In genomic region chr13:8858453-8858852, GRCm38 (mm10) we compare ENCODE assay signal across 31 mouse cellular contexts. TPM values are rescaled to one million over a fixed set of nuclear protein-coding genes. Genes with fewer than 3 reads are reported as not detected.
DNase-seq lines count a peak whose midpoint lies in the region; ATAC-seq and TF ChIP-seq lines count a peak whose summit lies in the region.
"Had no signal": no experiment of that assay in that cellular context is flagged by ENCODE, and none has a peak within 500 bp of the region (broad histone marks: within the 10 kb centered on the region; RNA-seq: fewer than 3 reads in every experiment).

No protein-coding gene starts in this region.

- H3K27ac ChIP-seq in heart, embryonic 12.5 days (ENCODE audit: poor library complexity, severe bottlenecking) = 0 out of 2 replicates have a peak overlapping the region, but pooled peaks have one; percentile 12
- H3K27ac ChIP-seq in liver, embryonic 15.5 days (replicated peaks) = no peak overlapping the region
- H3K27ac ChIP-seq in liver, embryonic 12.5 days = no peak overlapping the region
- H3K27ac ChIP-seq in heart, embryonic 16.5 days (ENCODE audit: low read length) = peak overlapping the region; percentile 57
- no peak overlapping the region for H3K27ac ChIP-seq in liver, postnatal 0 days (ENCODE audit: low read depth)
- H3K27ac ChIP-seq: forebrain, embryonic 10.5 days; forebrain, embryonic 15.5 days; gastrocnemius, adult 2 months; hindbrain, embryonic 10.5 days; hindbrain, embryonic 15.5 days; kidney, embryonic 15.5 days; layer of hippocampus, adult 2 months; left cerebral cortex, adult 2 months had no signal

- 50% methylated on average over 6 of the region's 6 CpGs for WGBS in heart, embryonic 12.5 days
- WGBS in liver, embryonic 15.5 days (ENCODE audit: insufficient replicate concordance) = 80% methylated on average over 6 of the region's 6 CpGs
- WGBS in liver, embryonic 12.5 days (ENCODE audit: insufficient replicate concordance) = 86% methylated on average over 6 of the region's 6 CpGs
- WGBS in heart, embryonic 16.5 days = 22% methylated on average over 6 of the region's 6 CpGs
- WGBS in liver, postnatal 0 days (ENCODE audit: insufficient replicate concordance) = 59% methylated on average over 6 of the region's 6 CpGs

- peaks cover 4% of the 10 kb centered on the region for H3K4me1 ChIP-seq in heart, embryonic 12.5 days (replicated peaks)
- 0 out of 2 replicates have a peak, but pooled peaks cover 3% of the 10 kb centered on the region for H3K4me1 ChIP-seq in liver, embryonic 15.5 days (replicated peaks)
- no peaks in the 10 kb centered on the region for H3K4me1 ChIP-seq in liver, embryonic 12.5 days
- H3K4me1 ChIP-seq in heart, embryonic 16.5 days (ENCODE audit: control insufficient read depth, insufficient read depth, low read length) = peaks cover 5% of the 10 kb centered on the region
- no peaks in the 10 kb centered on the region for H3K4me1 ChIP-seq in liver, postnatal 0 days (ENCODE audit: insufficient read depth)
- H3K4me1 ChIP-seq: forebrain, embryonic 10.5 days; forebrain, embryonic 15.5 days; hindbrain, embryonic 10.5 days; hindbrain, embryonic 15.5 days; kidney, embryonic 15.5 days had no signal

- no peak overlapping the region for H3K9ac ChIP-seq in heart, embryonic 12.5 days
- no peak overlapping the region for H3K9ac ChIP-seq in liver, embryonic 15.5 days
- no peak overlapping the region for H3K9ac ChIP-seq in liver, embryonic 12.5 days
- no peak overlapping the region for H3K9ac ChIP-seq in heart, embryonic 16.5 days (ENCODE audit: low read length)
- no peak overlapping the region for H3K9ac ChIP-seq in liver, postnatal 0 days (replicated peaks)
- H3K9ac ChIP-seq: forebrain, embryonic 15.5 days; hindbrain, embryonic 15.5 days; kidney, embryonic 15.5 days had no signal

- H3K4me2 ChIP-seq in heart, embryonic 12.5 days = no peak overlapping the region
- H3K4me2 ChIP-seq in liver, embryonic 15.5 days = no peak overlapping the region
- no peak overlapping the region for H3K4me2 ChIP-seq in liver, embryonic 12.5 days
- no peak overlapping the region; the same call in 1 of the 2 replicates for H3K4me2 ChIP-seq in heart, embryonic 16.5 days (ENCODE audit: low read depth, low read length)
- H3K4me2 ChIP-seq in liver, postnatal 0 days (ENCODE audit: low read depth, low read length) = no peak overlapping the region
- H3K4me2 ChIP-seq: forebrain, embryonic 15.5 days; hindbrain, embryonic 15.5 days; kidney, embryonic 15.5 days; midbrain, embryonic 11.5 days had no signal

- no peak for TF ChIP-seq CTCF in liver, postnatal 0 days (IDR thresholded peaks at IDR 0.05; ENCODE audit: low read depth)

- H3K9me3 ChIP-seq in heart, embryonic 12.5 days (replicated peaks) = no peaks in the 10 kb centered on the region
- H3K9me3 ChIP-seq in liver, embryonic 15.5 days (replicated peaks) = no peaks in the 10 kb centered on the region
- H3K9me3 ChIP-seq in liver, embryonic 12.5 days (replicated peaks) = no peaks in the 10 kb centered on the region
- no peaks in the 10 kb centered on the region for H3K9me3 ChIP-seq in heart, embryonic 16.5 days (replicated peaks; ENCODE audit: control insufficient read depth, low read length)
- no peaks in the 10 kb centered on the region for H3K9me3 ChIP-seq in liver, postnatal 0 days (ENCODE audit: low read length)
- H3K9me3 ChIP-seq: forebrain, embryonic 10.5 days; forebrain, embryonic 15.5 days; hindbrain, embryonic 10.5 days; hindbrain, embryonic 15.5 days; kidney, embryonic 15.5 days had no signal

- no peak overlapping the region for H3K4me3 ChIP-seq in heart, embryonic 12.5 days
- H3K4me3 ChIP-seq in liver, embryonic 15.5 days (replicated peaks) = no peak overlapping the region
- no peak overlapping the region for H3K4me3 ChIP-seq in liver, embryonic 12.5 days
- H3K4me3 ChIP-seq in heart, embryonic 16.5 days (ENCODE audit: low read length) = no peak overlapping the region
- H3K4me3 ChIP-seq in liver, postnatal 0 days (ENCODE audit: low read depth, low read length) = no peak overlapping the region
- H3K4me3 ChIP-seq: forebrain, embryonic 10.5 days; forebrain, embryonic 15.5 days; gastrocnemius, adult 2 months; hindbrain, embryonic 10.5 days; hindbrain, embryonic 15.5 days; kidney, embryonic 15.5 days; layer of hippocampus, adult 2 months; left cerebral cortex, adult 2 months had no signal

- DNase-seq in heart, postnatal 36 days = no peak
- peak; percentile 26 for DNase-seq in liver, postnatal 0 days
- no peak for DNase-seq in gastrocnemius, postnatal 4 days (ENCODE audit: low spot score in 2 of 2)
- DNase-seq in left cerebral cortex, postnatal 4 days = no peak
- DNase-seq: adrenal gland, postnatal 14 days; cerebellum, adult 11 months; cerebellum, adult 9-10 months; cerebellum, postnatal 36 days; gastrocnemius, adult 2 months; gastrocnemius, postnatal 36 days; kidney, adult 18-20 months; kidney, postnatal 25 days; lung, adult 2 months; lung, postnatal 10 days; right cerebral cortex, adult 18-20 months; spleen, adult 18-20 months; thymus, postnatal 4 days had no signal

- ATAC-seq in heart, embryonic 12.5 days (ENCODE audit: insufficient number of reproducible peaks, low FRiP score) = no peak
- peak; percentile 18; the same call in 1 of the 2 replicates for ATAC-seq in liver, embryonic 15.5 days (ENCODE audit: insufficient read depth)
- ATAC-seq in liver, embryonic 12.5 days = no peak
- ATAC-seq in heart, embryonic 16.5 days (replicated peaks; ENCODE audit: extremely low read depth, insufficient read depth, low FRiP score) = peak; percentile 79
- ATAC-seq in liver, postnatal 0 days = peak; percentile 25; the same call in 1 of the 2 replicates
- ATAC-seq: CD4-positive, CD25-positive, alpha-beta regulatory T cell, adult 4 months; forebrain, embryonic 15.5 days; midbrain, embryonic 16.5 days had no signal

- no peaks in the 10 kb centered on the region for H3K27me3 ChIP-seq in heart, embryonic 12.5 days (replicated peaks)
- no peaks in the 10 kb centered on the region for H3K27me3 ChIP-seq in liver, embryonic 15.5 days
- no peaks in the 10 kb centered on the region for H3K27me3 ChIP-seq in liver, embryonic 12.5 days (replicated peaks)
- no peaks in the 10 kb centered on the region for H3K27me3 ChIP-seq in heart, embryonic 16.5 days (ENCODE audit: control insufficient read depth, insufficient read depth, low read length)
- no peaks in the 10 kb centered on the region for H3K27me3 ChIP-seq in liver, postnatal 0 days (ENCODE audit: insufficient read depth, low read length)
- H3K27me3 ChIP-seq: forebrain, embryonic 15.5 days; hindbrain, embryonic 15.5 days; kidney, embryonic 15.5 days had no signal

- peaks cover 38% of the 10 kb centered on the region for H3K36me3 ChIP-seq in heart, embryonic 12.5 days
- peaks cover 37% of the 10 kb centered on the region for H3K36me3 ChIP-seq in liver, embryonic 15.5 days (replicated peaks)
- H3K36me3 ChIP-seq in liver, embryonic 12.5 days = peaks cover 51% of the 10 kb centered on the region
- peaks cover 14% of the 10 kb centered on the region for H3K36me3 ChIP-seq in heart, embryonic 16.5 days (ENCODE audit: control insufficient read depth, insufficient read depth)
- peaks cover 27% of the 10 kb centered on the region for H3K36me3 ChIP-seq in liver, postnatal 0 days (replicated peaks; ENCODE audit: insufficient read depth, low read length)

- intact Hi-C loops in heart, postnatal 36 days (cut with DNase I) = no loop called here
- intact Hi-C loops in left cerebral cortex, postnatal 4 days (cut with DNase I) = no loop called here

- no peak for TF ChIP-seq EP300 in liver, postnatal 0 days (IDR thresholded peaks at IDR 0.05; ENCODE audit: low read depth)

RNA-seq across cellular contexts. Expression of gene Wdr37, which starts 13.3 kb away (rescaled TPM):
- polyA plus RNA-seq in heart, embryonic 12.5 days (2016; fragmentation: Nextera tagmentation; extraction: Ambion mirVana) = 24.2 and 26.3 TPM in 2 replicates
- total RNA-seq in heart, postnatal 36 days (2021) = 10 to 100 TPM; 32.8 to 35.2 TPM
- 7.0 and 7.2 TPM in 2 replicates for polyA plus RNA-seq in liver, embryonic 15.5 days (2015; fragmentation: Nextera tagmentation; extraction: Ambion mirVana)
- 11.8 and 12.0 TPM in 2 replicates for polyA plus RNA-seq in liver, embryonic 12.5 days (2016; fragmentation: Nextera tagmentation; extraction: Ambion mirVana)
- polyA plus RNA-seq in heart, embryonic 16.5 days (2015; fragmentation: Nextera tagmentation; extraction: Ambion mirVana) = 18.7 and 20.6 TPM in 2 replicates
- polyA plus RNA-seq in liver, postnatal 0 days (2015; fragmentation: Nextera tagmentation; extraction: Ambion mirVana) = 5.2 and 5.8 TPM in 2 replicates
- total RNA-seq in gastrocnemius, postnatal 4 days (2021) = 10 to 100 TPM; 25.6 to 30.0 TPM
- total RNA-seq in left cerebral cortex, postnatal 4 days (2021) = 10 to 100 TPM; 67.8 to 69.3 TPM

RNA-seq across cellular contexts. Expression of gene Idi1, which starts 26.8 kb away (rescaled TPM):
- 58.4 and 63.5 TPM in 2 replicates for polyA plus RNA-seq in heart, embryonic 12.5 days (2016; fragmentation: Nextera tagmentation; extraction: Ambion mirVana)
- 1 to 10 TPM; 4.9 to 5.1 TPM for total RNA-seq in heart, postnatal 36 days (2021)
- 82.0 and 85.3 TPM in 2 replicates for polyA plus RNA-seq in liver, embryonic 15.5 days (2015; fragmentation: Nextera tagmentation; extraction: Ambion mirVana)
- polyA plus RNA-seq in liver, embryonic 12.5 days (2016; fragmentation: Nextera tagmentation; extraction: Ambion mirVana) = 90.3 and 91.6 TPM in 2 replicates
- polyA plus RNA-seq in heart, embryonic 16.5 days (2015; fragmentation: Nextera tagmentation; extraction: Ambion mirVana) = 40.1 and 49.2 TPM in 2 replicates
- 31.2 and 35.0 TPM in 2 replicates for polyA plus RNA-seq in liver, postnatal 0 days (2015; fragmentation: Nextera tagmentation; extraction: Ambion mirVana)
- 10 to 100 TPM; 20.8 to 22.1 TPM for total RNA-seq in gastrocnemius, postnatal 4 days (2021)
- total RNA-seq in left cerebral cortex, postnatal 4 days (2021) = 10 to 100 TPM; 74.3 to 90.3 TPM

Comparison
In these comparisons a context has a peak if more than half of its experiments do, and no peak if none do; other contexts are left out.
1. ATAC-seq: peak in liver, embryonic 15.5 days (single experiment), heart, embryonic 16.5 days (single experiment) and liver, postnatal 0 days (single experiment); none in heart, embryonic 12.5 days (single experiment) and liver, embryonic 12.5 days (single experiment).
2. H3K27ac ChIP-seq: peak in heart, embryonic 12.5 days (single experiment) and heart, embryonic 16.5 days (single experiment); none in liver, embryonic 15.5 days (single experiment), liver, embryonic 12.5 days (single experiment) and liver, postnatal 0 days (single experiment).